Mouse (Mus musculus) thymus, adult 2 months (tissue): ENCODE measurements around the gene Uqcc2. TPM values are rescaled to one million over a fixed set of nuclear protein-coding genes. Genes with fewer than 3 reads are reported as not detected.

ENCODE experiments used
- DNase-seq: peaks from one replicate; pipeline ENCODE4 v3.0.0; 2021
- H3K27ac ChIP-seq: fragments of 200-500 bp; 2 replicates; pipeline ENCODE4 v1.5.1; 2012; ENCODE audit warnings: low read length, control low read depth; ENCODE audit not compliant: control insufficient read depth, insufficient read depth
- H3K27me3 ChIP-seq: fragments of 200-500 bp; 2 replicates; pipeline ENCODE4 v1.6.1; 2012; ENCODE audit warnings: mild to moderate bottlenecking, low read length, moderate library complexity, mixed read lengths; ENCODE audit not compliant: control insufficient read depth, insufficient read depth
- H3K36me3 ChIP-seq: fragments of 200-500 bp; 2 replicates; pipeline ENCODE4 v1.6.1; 2012; ENCODE audit warnings: mild to moderate bottlenecking, low read length, moderate library complexity; ENCODE audit not compliant: control insufficient read depth, insufficient read depth
- H3K4me1 ChIP-seq: fragments of 200-500 bp; replicated peaks from 2 replicates; pipeline ENCODE4 v1.6.1; 2012; ENCODE audit warnings: low read length; ENCODE audit not compliant: control insufficient read depth, insufficient read depth
- H3K4me3 ChIP-seq: fragments of 200-500 bp; 2 replicates; pipeline ENCODE4 v1.5.1; 2012; ENCODE audit warnings: mild to moderate bottlenecking, low read length, control low read depth, moderate library complexity; ENCODE audit not compliant: control insufficient read depth, insufficient read depth
- CTCF ChIP-seq: fragments of 200-500 bp; IDR thresholded peaks from 2 replicates; pipeline ENCODE4 v1.5.1; 2012; ENCODE audit warnings: mild to moderate bottlenecking, control low read depth, low read length, moderate library complexity, borderline replicate concordance; ENCODE audit not compliant: control insufficient read depth, poor library complexity, insufficient read depth; ENCODE audit errors: extremely low read depth
- POLR2A ChIP-seq: fragments of 200-500 bp; IDR thresholded peaks from 2 replicates; pipeline ENCODE4 v1.6.1; 2012; ENCODE audit warnings: mild to moderate bottlenecking, low read length, control low read depth, moderate library complexity; ENCODE audit not compliant: control insufficient read depth, poor library complexity, insufficient read depth; ENCODE audit errors: extremely low read depth
- WGBS: fragments of 180-500 bp; shearing (Covaris S2); methylation state at CpG from one replicate; pipeline ENCODE4 v1.1.7; 2018; 5-methylcytosine and 5-hydroxymethylcytosine counted together
- polyA plus RNA-seq: library from polyadenylated mRNA; depleted of rRNA; stranded (reverse); fragments of >200 nt; gene quantifications from 2 replicates; pipeline ENCODE4 v1.2.3, GENCODE M21; 2012

Uqcc2 gene
- polyA plus RNA-seq, 1 experiment, result 152 TPM

DNA sequence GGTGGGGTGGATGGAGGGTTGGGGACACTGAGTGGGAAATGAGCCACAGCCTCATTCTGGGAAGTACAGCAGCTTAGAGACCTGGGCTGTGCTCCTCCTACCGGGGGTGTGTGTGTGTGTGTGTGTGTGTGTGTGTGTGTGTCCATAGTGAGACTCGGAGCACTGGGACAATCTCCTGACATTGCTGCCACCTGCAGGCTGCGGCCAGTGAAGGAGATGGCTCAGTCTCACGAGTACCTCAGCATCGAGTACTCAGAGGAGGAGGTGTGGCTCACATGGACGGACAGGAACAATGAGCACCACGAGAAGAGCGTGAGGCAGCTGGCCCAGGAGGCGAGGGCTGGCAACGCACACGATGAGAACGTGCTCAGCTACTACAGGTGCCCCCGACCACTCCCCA, 38.0 kb downstream of the Uqcc2 start:
- H3K4me1 ChIP-seq, result no peaks in the 10 kb centered on the region
- 76% methylated on average over 13 of the region's 13 CpGs for WGBS
- H3K4me3 ChIP-seq, result no peak overlapping the region
- no peaks in the 10 kb centered on the region for H3K27me3 ChIP-seq
- H3K27ac ChIP-seq, result no peak overlapping the region
- TF ChIP-seq POLR2A (no peak), CTCF (no peak)
- H3K36me3 ChIP-seq, result peaks cover 7% of the 10 kb centered on the region
- DNase-seq, result no peak

DNA sequence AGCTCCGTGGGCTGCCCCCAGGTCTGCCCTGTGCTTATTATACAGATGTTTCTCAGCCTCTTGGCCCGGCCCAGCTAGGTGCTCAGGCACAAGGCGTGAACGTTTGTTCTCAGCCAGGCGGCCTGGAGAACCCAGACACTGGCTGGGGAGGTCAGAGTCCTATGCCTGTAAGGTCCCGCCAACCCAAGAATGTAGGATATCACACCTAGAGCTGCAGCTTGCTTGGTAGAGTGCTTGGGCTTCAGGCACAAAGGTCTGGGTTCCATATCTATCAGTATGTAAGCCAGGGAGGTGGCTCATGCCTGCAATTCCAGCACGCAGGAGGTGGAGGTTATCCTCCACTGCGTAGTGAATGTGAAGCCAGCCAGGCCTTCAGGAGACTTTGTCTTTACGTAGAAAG, 43.6 kb downstream of the Uqcc2 start:
- Histone ChIP-seq H3K27ac (no peak overlapping the region), H3K4me1 (no peaks in the 10 kb centered on the region), H3K27me3 (no peaks in the 10 kb centered on the region), H3K4me3 (no peak overlapping the region), H3K36me3 (0 out of 2 replicates have a peak, but pooled peaks cover 8% of the 10 kb centered on the region)
- no peak for DNase-seq
- WGBS, result 92% methylated on average over 9 of the region's 9 CpGs
- TF ChIP-seq POLR2A (no peak), CTCF (no peak)

DNA sequence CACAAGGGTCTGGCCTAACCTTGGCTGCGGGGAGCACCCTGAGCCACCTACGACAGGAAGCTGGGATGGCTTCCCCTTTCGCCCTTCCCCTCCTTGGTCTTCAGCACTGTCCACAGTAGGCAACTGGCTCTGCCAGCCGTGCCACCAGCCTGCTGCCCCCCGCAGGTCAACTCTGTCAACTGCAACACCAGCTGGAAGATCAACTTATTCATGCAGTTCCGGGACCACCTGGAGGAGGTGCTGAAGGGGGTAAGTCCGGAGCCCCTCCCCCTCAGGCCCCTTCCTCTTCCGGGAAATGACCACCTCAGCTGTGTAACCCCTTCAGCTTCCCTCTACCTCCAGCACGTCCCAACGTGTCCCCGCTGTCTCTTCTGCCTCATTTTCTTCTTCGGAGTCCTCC, 46.3 kb downstream of the Uqcc2 start:
- no peaks in the 10 kb centered on the region for H3K27me3 ChIP-seq
- H3K27ac ChIP-seq, result no peak overlapping the region
- H3K4me3 ChIP-seq, result no peak overlapping the region
- TF ChIP-seq POLR2A, result no peak
- peak; percentile 83 for TF ChIP-seq CTCF
- peaks cover 14% of the 10 kb centered on the region for H3K4me1 ChIP-seq
- peak; percentile 68 for DNase-seq
- WGBS, result 74% methylated on average over 12 of the region's 12 CpGs
- 0 out of 2 replicates have a peak, but pooled peaks cover 5% of the 10 kb centered on the region for H3K36me3 ChIP-seq

DNA sequence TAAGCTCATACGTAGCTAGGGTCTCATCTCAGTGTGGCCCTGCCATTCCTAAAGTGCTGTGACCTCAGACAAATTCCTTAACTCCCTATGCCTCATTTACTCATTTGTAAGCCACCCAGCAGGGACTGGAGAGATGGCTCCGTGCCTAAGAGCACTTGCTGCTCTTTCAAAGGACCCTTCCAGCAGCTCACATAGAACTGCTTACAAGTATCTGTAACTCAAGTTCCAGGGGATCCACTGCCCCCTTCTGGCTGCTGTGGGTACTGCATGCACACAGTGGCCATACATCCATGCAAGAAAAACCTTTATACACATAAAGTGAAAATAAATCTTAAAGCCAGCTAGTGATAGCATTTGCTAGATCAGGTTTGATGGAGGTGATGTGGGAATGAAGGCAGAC, 48.0 kb downstream of the Uqcc2 start:
- TF ChIP-seq CTCF (no peak; the same call in 1 of the 2 replicates), POLR2A (no peak)
- H3K4me3 ChIP-seq, result no peak overlapping the region
- WGBS, result 90% methylated on average over 2 of the region's 2 CpGs
- no peak overlapping the region for H3K27ac ChIP-seq
- H3K27me3 ChIP-seq, result no peaks in the 10 kb centered on the region
- 0 out of 2 replicates have a peak, but pooled peaks cover 5% of the 10 kb centered on the region for H3K36me3 ChIP-seq
- H3K4me1 ChIP-seq, result peaks cover 17% of the 10 kb centered on the region
- peak; percentile 76 for DNase-seq

DNA sequence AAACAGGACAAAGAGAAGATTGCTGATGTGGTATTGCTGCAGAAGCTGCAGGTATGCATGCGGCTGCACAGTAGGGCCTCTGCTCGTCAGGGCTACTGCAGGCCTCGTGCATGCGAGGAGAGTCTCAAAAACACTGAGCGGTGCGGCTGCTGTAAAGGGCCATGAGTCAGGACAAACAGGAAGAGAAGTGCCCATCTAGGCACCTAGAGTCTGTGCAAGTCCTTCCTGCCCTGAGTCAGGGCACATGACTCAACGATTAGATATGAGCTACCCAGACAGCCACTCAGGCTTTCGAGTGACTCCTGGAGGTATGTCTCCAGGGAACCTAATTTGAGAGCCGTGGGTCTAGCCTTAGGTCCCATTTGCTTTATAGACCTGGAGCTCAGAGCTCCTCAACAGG, 50.1 kb downstream of the Uqcc2 start:
- H3K27me3 ChIP-seq, result no peaks in the 10 kb centered on the region
- whole genome bisulfite sequencing, result 34% methylated on average over 9 of the region's 9 CpGs
- no peak overlapping the region for H3K27ac ChIP-seq
- no peak overlapping the region for H3K4me3 ChIP-seq
- H3K4me1 ChIP-seq, result peaks cover 25% of the 10 kb centered on the region
- no peaks in the 10 kb centered on the region for H3K36me3 ChIP-seq
- TF ChIP-seq CTCF (no peak), POLR2A (no peak)
- no peak for DNase-seq

DNA sequence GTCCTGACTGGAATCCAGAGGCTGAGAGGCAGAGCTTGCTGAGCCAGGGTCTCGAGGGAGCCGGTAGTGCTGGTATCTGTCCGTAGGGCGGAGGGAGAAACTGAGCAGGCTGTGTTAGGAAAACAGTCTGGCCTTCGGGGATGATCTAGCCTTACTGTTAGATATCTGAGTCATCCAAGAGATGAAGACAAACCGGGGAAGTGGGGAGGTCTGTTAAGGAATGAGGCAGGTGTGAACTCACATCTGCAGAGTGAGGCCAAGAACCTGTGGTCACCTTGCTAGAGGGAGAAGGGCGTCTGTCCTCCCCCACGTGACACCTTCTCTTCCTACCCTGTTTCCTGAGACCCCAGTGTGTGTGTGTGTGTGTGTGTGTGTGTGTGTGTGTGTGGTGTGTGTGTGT, 50.9 kb downstream of the Uqcc2 start:
- no peak for DNase-seq
- H3K36me3 ChIP-seq, result no peaks in the 10 kb centered on the region
- no peaks in the 10 kb centered on the region for H3K27me3 ChIP-seq
- no peak for TF ChIP-seq POLR2A
- TF ChIP-seq CTCF, result no peak
- 53% methylated on average over 8 of the region's 8 CpGs for WGBS
- H3K27ac ChIP-seq, result no peak overlapping the region
- no peak overlapping the region for H3K4me3 ChIP-seq
- peaks cover 25% of the 10 kb centered on the region for H3K4me1 ChIP-seq

DNA sequence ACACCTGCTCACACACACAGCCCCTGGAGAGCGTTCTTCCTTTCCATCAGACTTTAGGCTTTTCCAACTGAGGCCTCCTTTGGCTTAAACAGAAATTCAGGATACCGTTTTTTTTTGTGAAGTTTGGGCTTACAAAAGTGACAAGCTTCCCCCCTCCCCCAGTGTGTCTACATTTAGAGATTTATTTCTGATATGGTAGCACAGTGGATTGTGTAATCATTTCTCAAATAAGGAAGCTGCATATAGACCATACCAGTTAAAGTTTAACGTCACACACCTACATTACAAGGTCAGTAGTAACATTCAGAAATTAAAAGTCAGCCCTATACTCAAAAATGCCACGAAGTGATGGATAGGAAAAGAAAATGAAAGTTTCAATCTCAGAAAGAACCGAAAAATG, 51.8 kb downstream of the Uqcc2 start:
- no peak overlapping the region for H3K27ac ChIP-seq
- WGBS, result 66% methylated on average over 5 of the region's 5 CpGs
- TF ChIP-seq CTCF, result no peak
- TF ChIP-seq POLR2A, result no peak
- no peaks in the 10 kb centered on the region for H3K27me3 ChIP-seq
- no peak overlapping the region for H3K4me3 ChIP-seq
- H3K4me1 ChIP-seq, result peaks cover 25% of the 10 kb centered on the region
- H3K36me3 ChIP-seq, result no peaks in the 10 kb centered on the region
- no peak for DNase-seq

DNA sequence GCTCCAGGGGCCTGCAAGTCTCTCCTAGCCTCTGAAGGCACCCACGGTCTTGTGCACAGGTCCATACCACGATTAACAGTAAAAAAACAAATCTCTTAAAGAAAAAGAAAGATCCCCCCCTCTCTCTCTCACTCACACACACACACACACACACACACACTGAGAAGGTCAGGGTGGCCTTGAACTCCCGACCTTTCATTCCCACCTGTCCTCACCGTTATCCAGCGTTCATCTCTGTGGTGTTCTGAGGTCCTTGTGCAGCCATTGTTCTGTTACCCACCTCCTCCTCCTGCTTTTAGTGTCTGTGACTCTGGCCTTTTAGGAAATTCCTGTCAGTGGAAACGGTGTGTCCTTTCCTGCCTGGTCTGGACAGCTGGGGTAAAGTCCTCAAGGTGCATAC, 55.2 kb downstream of the Uqcc2 start:
- Histone ChIP-seq H3K36me3 (no peaks in the 10 kb centered on the region), H3K27me3 (no peaks in the 10 kb centered on the region), H3K4me1 (peaks cover 42% of the 10 kb centered on the region), H3K27ac (no peak overlapping the region), H3K4me3 (no peak overlapping the region)
- WGBS, result 89% methylated on average over 6 of the region's 6 CpGs
- TF ChIP-seq CTCF, result no peak
- no peak for TF ChIP-seq POLR2A
- DNase-seq, result no peak
